Mouse (Mus musculus): ENCODE results near the gene Dscam. TPM values are rescaled to one million over a fixed set of nuclear protein-coding genes. Genes with fewer than 3 reads are reported as not detected.

The Dscam gene
- total and polyA plus RNA-seq, 2 experiments = not detected

- Histone ChIP-seq H3K4me1 (ENCODE audit: control insufficient read depth, insufficient read depth, low read length) (no peaks in the 10 kb centered on the region), H3K36me3 (ENCODE audit: control insufficient read depth, insufficient read depth, low read length) (no peaks in the 10 kb centered on the region), H3K27ac (replicated peaks; ENCODE audit: insufficient read depth, low read depth, low read length) (no peak overlapping the region), H3K4me3 (ENCODE audit: insufficient read depth, low read depth, low read length) (no peak overlapping the region), H3K79me2 (ENCODE audit: control insufficient read depth, insufficient read depth, low read length) (no peaks in the 10 kb centered on the region), H3K9ac (ENCODE audit: low read depth, low read length) (no peak overlapping the region), H3K27me3 (ENCODE audit: control insufficient read depth, insufficient read depth, low read length) (no peaks in the 10 kb centered on the region)
- DNase-seq (ENCODE audit: extremely low read depth, low read depth, low spot score) = no peak
- no peak for TF ChIP-seq CTCF (IDR thresholded peaks at IDR 0.05; ENCODE audit: low read depth, low read length)
- TF ChIP-seq POLR2A (IDR thresholded peaks at IDR 0.05; ENCODE audit: extremely low read depth, insufficient read depth, low read length) = no peak
- WGBS = 81% methylated on average over 4 of the region's 4 CpGs
Observed at GRCm38 (mm10) chr16:96634097-96634790, 536.3 kb downstream of the Dscam start.

- no peak for DNase-seq (ENCODE audit: extremely low read depth, low read depth, low spot score)
- no peak overlapping the region for H3K9ac ChIP-seq (ENCODE audit: low read depth, low read length)
- no peak overlapping the region for H3K4me3 ChIP-seq (ENCODE audit: insufficient read depth, low read depth, low read length)
- no peaks in the 10 kb centered on the region for H3K4me1 ChIP-seq (ENCODE audit: control insufficient read depth, insufficient read depth, low read length)
- no peak overlapping the region for H3K27ac ChIP-seq (replicated peaks; ENCODE audit: insufficient read depth, low read depth, low read length)
- no peaks in the 10 kb centered on the region for H3K27me3 ChIP-seq (ENCODE audit: control insufficient read depth, insufficient read depth, low read length)
- no peaks in the 10 kb centered on the region for H3K36me3 ChIP-seq (ENCODE audit: control insufficient read depth, insufficient read depth, low read length)
- H3K79me2 ChIP-seq (ENCODE audit: control insufficient read depth, insufficient read depth, low read length) = no peaks in the 10 kb centered on the region
- no peak for TF ChIP-seq CTCF (IDR thresholded peaks at IDR 0.05; ENCODE audit: low read depth, low read length)
- TF ChIP-seq POLR2A (IDR thresholded peaks at IDR 0.05; ENCODE audit: extremely low read depth, insufficient read depth, low read length) = no peak
- WGBS = 73% methylated on average over 7 of the region's 7 CpGs
Observed at GRCm38 (mm10) chr16:96630241-96630640, 540.3 kb downstream of the Dscam start.

- no peak for TF ChIP-seq POLR2A (IDR thresholded peaks at IDR 0.05; ENCODE audit: extremely low read depth, insufficient read depth, low read length)
- TF ChIP-seq CTCF (IDR thresholded peaks at IDR 0.05; ENCODE audit: low read depth, low read length) = no peak
- Histone ChIP-seq H3K79me2 (ENCODE audit: control insufficient read depth, insufficient read depth, low read length) (no peaks in the 10 kb centered on the region), H3K4me1 (ENCODE audit: control insufficient read depth, insufficient read depth, low read length) (no peaks in the 10 kb centered on the region), H3K9ac (ENCODE audit: low read depth, low read length) (no peak overlapping the region), H3K27ac (replicated peaks; ENCODE audit: insufficient read depth, low read depth, low read length) (no peak overlapping the region), H3K4me3 (ENCODE audit: insufficient read depth, low read depth, low read length) (no peak overlapping the region), H3K36me3 (ENCODE audit: control insufficient read depth, insufficient read depth, low read length) (no peaks in the 10 kb centered on the region), H3K27me3 (ENCODE audit: control insufficient read depth, insufficient read depth, low read length) (no peaks in the 10 kb centered on the region)
- DNase-seq (ENCODE audit: extremely low read depth, low read depth, low spot score) = no peak
- WGBS = 87% methylated on average over 5 of the region's 5 CpGs
Observed at GRCm38 (mm10) chr16:96629623-96630022, 540.9 kb downstream of the Dscam start.

GRCm38 (mm10) chr16:96625468-96625867 lies 545.1 kb downstream of the Dscam start:
- Histone ChIP-seq H3K36me3 (ENCODE audit: control insufficient read depth, insufficient read depth, low read length) (no peaks in the 10 kb centered on the region), H3K27ac (replicated peaks; ENCODE audit: insufficient read depth, low read depth, low read length) (no peak overlapping the region), H3K4me3 (ENCODE audit: insufficient read depth, low read depth, low read length) (no peak overlapping the region), H3K27me3 (ENCODE audit: control insufficient read depth, insufficient read depth, low read length) (no peaks in the 10 kb centered on the region), H3K4me1 (ENCODE audit: control insufficient read depth, insufficient read depth, low read length) (no peaks in the 10 kb centered on the region), H3K9ac (ENCODE audit: low read depth, low read length) (no peak overlapping the region), H3K79me2 (ENCODE audit: control insufficient read depth, insufficient read depth, low read length) (no peaks in the 10 kb centered on the region)
- no peak for DNase-seq (ENCODE audit: extremely low read depth, low read depth, low spot score)
- TF ChIP-seq POLR2A (IDR thresholded peaks at IDR 0.05; ENCODE audit: extremely low read depth, insufficient read depth, low read length) (no peak), CTCF (IDR thresholded peaks at IDR 0.05; ENCODE audit: low read depth, low read length) (no peak)
- WGBS = 78% methylated on average over 4 of the region's 4 CpGs

- TF ChIP-seq POLR2A (IDR thresholded peaks at IDR 0.05; ENCODE audit: extremely low read depth, insufficient read depth, low read length) = no peak
- TF ChIP-seq CTCF (IDR thresholded peaks at IDR 0.05; ENCODE audit: low read depth, low read length) = no peak
- Histone ChIP-seq H3K79me2 (ENCODE audit: control insufficient read depth, insufficient read depth, low read length) (no peaks in the 10 kb centered on the region), H3K36me3 (ENCODE audit: control insufficient read depth, insufficient read depth, low read length) (no peaks in the 10 kb centered on the region), H3K9ac (ENCODE audit: low read depth, low read length) (no peak overlapping the region), H3K4me1 (ENCODE audit: control insufficient read depth, insufficient read depth, low read length) (no peaks in the 10 kb centered on the region), H3K27me3 (ENCODE audit: control insufficient read depth, insufficient read depth, low read length) (no peaks in the 10 kb centered on the region), H3K27ac (replicated peaks; ENCODE audit: insufficient read depth, low read depth, low read length) (no peak overlapping the region), H3K4me3 (ENCODE audit: insufficient read depth, low read depth, low read length) (no peak overlapping the region)
- DNase-seq (ENCODE audit: extremely low read depth, low read depth, low spot score) = no peak
- WGBS = 74% methylated on average over 7 of the region's 7 CpGs
Observed at GRCm38 (mm10) chr16:96624570-96625411, 545.8 kb downstream of the Dscam start.
